Mouse (Mus musculus): Measurements from ENCODE around the gene Ube2g1. TPM values are rescaled to one million over a fixed set of nuclear protein-coding genes. Genes with fewer than 3 reads are reported as not detected.

Ube2g1 gene
- polyA plus RNA-seq (2016; fragmentation: Nextera tagmentation; extraction: Ambion mirVana) = 113 and 116 TPM in 2 replicates

DNA sequence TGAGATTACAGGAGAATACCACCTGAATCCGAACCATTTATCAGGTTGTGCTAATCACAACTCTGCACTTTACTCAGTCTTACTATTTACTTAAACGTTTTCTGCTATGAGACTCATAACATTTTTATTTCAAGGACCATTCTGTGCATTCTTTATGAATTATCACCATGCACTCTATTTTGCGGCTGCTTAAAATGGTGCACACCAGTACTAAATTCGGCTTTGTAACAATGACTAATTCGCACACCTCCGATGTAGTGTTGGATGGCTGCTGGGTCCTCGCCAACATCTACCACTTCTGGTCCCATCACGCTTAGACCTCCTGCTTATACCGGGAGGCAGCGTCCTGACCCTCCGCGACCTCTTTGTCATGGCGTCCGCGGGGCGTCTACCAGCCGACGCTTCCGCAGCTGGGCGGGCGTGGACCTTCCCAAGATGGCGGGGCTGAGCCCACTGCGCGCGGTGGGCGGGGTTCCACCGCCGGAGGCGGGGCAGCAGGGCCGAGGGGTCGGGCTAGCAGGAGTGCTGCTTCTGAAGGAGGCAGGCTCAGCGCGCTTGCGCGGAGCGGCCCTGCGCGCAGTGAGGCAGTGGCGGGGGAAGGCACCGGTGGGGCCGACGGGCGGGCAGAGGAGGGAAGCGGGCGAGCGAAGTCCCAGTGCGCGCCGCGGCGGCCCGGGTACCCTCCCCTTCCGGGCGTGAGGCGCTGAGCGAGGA is at the start of gene Ube2g1:
Gene Ube2g1, plus strand, starts transcription at position 590 of the 714 bp plus-strand sequence.
- peak within 1 kb of the TSS; percentile 96 for H3K9ac ChIP-seq (replicated peaks)
- H3K36me3 ChIP-seq = no peaks in the 10 kb centered on the region
- peak within 1 kb of the TSS; percentile 88 for H3K4me3 ChIP-seq
- H3K27ac ChIP-seq (replicated peaks) = peak within 1 kb of the TSS; percentile 96
- H3K9me3 ChIP-seq = no peaks in the 10 kb centered on the region
- H3K27me3 ChIP-seq = no peaks in the 10 kb centered on the region
- WGBS = 3% methylated on average over 35 of the region's 56 CpGs
- peak; percentile 93 for ATAC-seq (ENCODE audit: low FRiP score, low read depth)
- peak within 1 kb of the TSS; percentile 59 for H3K4me2 ChIP-seq (replicated peaks)
- peaks cover 10% of the 10 kb centered on the region for H3K4me1 ChIP-seq

DNA sequence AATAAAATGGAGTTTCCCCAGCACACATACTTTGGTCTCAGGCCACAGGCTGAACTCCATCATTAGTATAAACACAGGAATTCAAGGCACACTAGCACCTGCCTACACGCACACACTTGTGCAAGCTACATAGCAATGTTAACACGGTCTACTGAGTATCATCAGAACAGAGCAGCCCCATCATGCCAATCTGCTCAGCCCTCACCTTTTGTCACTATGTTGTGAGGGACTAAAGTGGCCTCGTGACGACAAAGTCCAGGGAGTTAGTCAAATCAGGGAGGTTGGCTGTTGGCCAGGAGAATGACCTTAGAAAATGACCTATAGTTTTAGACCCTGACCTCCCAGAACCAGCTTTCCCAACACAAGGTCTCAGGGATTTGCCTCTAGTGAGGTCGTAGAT is 48.9 kb upstream of the Ube2g1 start:
- no peak overlapping the region for H3K4me2 ChIP-seq (replicated peaks)

DNA sequence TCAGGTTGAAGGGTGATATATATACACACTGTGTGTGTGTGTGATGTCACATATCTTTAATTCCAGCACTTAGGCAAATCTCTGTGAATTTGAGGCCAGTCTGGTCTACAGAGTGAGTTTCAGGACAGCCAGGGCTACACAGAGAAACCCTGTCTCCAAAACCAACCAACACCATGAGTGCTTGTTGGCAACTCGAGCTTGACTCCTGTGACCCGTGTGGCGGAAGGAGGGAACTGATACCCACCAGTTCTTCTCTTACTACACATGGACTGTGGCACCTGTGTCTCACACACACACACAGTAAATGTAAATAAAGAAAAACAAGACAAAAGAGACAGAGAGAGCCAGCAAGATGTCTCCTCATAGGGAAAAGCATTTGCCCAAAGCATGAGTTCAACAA is 46.4 kb upstream of the Ube2g1 start:
- 67% methylated on average over 3 of the region's 3 CpGs for WGBS
- Histone ChIP-seq H3K4me2 (replicated peaks) (no peak overlapping the region), H3K27me3 (no peaks in the 10 kb centered on the region), H3K9ac (replicated peaks) (no peak overlapping the region), H3K4me1 (no peaks in the 10 kb centered on the region), H3K36me3 (no peaks in the 10 kb centered on the region), H3K4me3 (no peak overlapping the region), H3K27ac (replicated peaks) (no peak overlapping the region), H3K9me3 (no peaks in the 10 kb centered on the region)
- ATAC-seq (ENCODE audit: low FRiP score, low read depth) = no peak

More for the DNA sequence above, 48.9 kb upstream of the Ube2g1 start:
- Histone ChIP-seq H3K27ac (replicated peaks) (no peak overlapping the region), H3K4me1 (no peaks in the 10 kb centered on the region), H3K36me3 (no peaks in the 10 kb centered on the region), H3K9me3 (no peaks in the 10 kb centered on the region), H3K27me3 (no peaks in the 10 kb centered on the region), H3K9ac (replicated peaks) (no peak overlapping the region), H3K4me3 (no peak overlapping the region)
- WGBS = 73% methylated on average over 5 of the region's 5 CpGs
- ATAC-seq (ENCODE audit: low FRiP score, low read depth) = no peak

DNA sequence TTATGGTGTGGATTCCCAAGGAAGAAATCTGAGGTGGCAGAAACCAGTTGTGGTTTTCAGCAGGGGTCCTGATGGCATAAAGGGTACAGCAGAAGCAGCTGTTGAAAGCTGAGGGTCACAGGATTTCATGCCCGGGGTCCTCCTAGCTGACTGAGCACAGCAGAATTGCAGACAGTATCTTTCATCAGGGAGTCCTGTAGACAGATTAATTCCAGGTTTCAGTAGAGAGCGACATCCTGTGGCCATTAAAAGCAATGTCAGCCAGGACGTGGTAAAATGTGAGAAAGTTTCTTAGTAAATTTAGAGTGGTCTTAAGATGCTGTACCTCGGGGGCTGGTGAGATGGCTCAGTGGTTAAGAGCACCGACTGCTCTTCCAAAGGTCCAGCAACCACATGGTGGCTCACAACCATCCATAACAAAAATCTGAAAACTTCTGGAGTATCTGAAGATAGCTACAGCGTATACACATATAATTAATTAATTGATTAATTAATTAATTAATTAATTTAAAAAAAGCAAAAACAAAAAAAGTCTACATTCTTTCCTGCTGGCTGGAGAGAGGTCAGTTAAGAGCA is 42.8 kb upstream of the Ube2g1 start:
- no peak overlapping the region for H3K4me2 ChIP-seq (replicated peaks)
- ATAC-seq (ENCODE audit: low FRiP score, low read depth) = no peak
- no peak overlapping the region for H3K4me3 ChIP-seq
- H3K36me3 ChIP-seq = no peaks in the 10 kb centered on the region
- H3K9ac ChIP-seq (replicated peaks) = no peak overlapping the region
- 25% methylated on average over 6 of the region's 6 CpGs for WGBS
- no peaks in the 10 kb centered on the region for H3K27me3 ChIP-seq
- H3K4me1 ChIP-seq = no peaks in the 10 kb centered on the region
- H3K9me3 ChIP-seq = no peaks in the 10 kb centered on the region
- H3K27ac ChIP-seq (replicated peaks) = no peak overlapping the region

DNA sequence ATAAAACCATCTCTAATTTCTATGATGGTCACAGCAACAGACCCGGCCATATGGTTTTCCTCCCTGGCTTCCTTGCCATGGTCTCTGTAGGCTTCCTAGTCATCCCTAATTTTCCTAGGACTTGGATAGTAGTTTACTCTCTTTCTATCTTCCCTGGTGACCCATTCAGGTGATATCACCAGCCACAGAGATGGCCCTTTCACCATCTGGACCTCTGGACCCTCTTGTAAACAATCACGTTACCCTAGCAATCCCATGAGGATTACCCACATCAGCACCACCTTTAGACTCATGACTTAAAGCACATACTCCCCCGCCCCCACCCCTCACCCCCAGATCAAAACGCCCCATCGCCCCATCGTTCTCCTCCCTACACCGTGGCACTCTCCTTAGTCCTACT is 40.8 kb upstream of the Ube2g1 start:
- Histone ChIP-seq H3K9ac (replicated peaks) (no peak overlapping the region), H3K4me2 (replicated peaks) (no peak overlapping the region), H3K27ac (replicated peaks) (no peak overlapping the region), H3K4me1 (no peaks in the 10 kb centered on the region), H3K36me3 (no peaks in the 10 kb centered on the region), H3K27me3 (0 out of 2 replicates have a peak, but pooled peaks cover 5% of the 10 kb centered on the region), H3K9me3 (no peaks in the 10 kb centered on the region), H3K4me3 (no peak overlapping the region)
- 82% methylated on average over 7 of the region's 7 CpGs for WGBS
- ATAC-seq (ENCODE audit: low FRiP score, low read depth) = no peak

DNA sequence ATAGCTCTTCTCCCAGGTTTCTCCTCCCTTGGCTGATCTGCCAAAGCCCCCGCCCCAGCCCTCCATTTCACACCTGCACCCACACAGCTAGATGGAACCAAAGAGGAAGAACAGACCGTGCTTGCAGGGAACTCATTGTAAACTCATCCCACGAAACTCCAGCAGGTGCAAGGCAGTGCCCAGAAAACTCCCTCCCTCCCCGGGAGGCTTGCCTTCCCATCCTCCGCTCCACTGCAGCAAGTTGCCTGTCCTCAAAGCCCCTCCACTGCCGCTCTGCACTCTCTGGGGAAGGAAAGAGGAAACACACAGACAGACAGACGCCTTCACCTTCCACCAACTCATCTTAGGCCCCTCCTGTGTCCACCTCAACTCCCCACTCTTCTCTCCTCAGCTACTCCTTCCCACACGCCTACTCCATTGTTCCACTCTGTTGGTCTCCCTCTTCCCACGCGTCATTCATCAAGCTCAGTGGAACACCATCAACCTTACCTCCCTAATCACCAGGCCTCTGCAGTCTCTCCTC is 40.2 kb upstream of the Ube2g1 start:
- no peaks in the 10 kb centered on the region for H3K4me1 ChIP-seq
- H3K27ac ChIP-seq (replicated peaks) = no peak overlapping the region
- ATAC-seq (ENCODE audit: low FRiP score, low read depth) = no peak
- 51% methylated on average over 10 of the region's 10 CpGs for WGBS
- H3K4me3 ChIP-seq = no peak overlapping the region
- no peaks in the 10 kb centered on the region for H3K9me3 ChIP-seq
- no peak overlapping the region for H3K4me2 ChIP-seq (replicated peaks)
- no peak overlapping the region for H3K9ac ChIP-seq (replicated peaks)
- H3K27me3 ChIP-seq = 0 out of 2 replicates have a peak, but pooled peaks cover 8% of the 10 kb centered on the region
- no peaks in the 10 kb centered on the region for H3K36me3 ChIP-seq

DNA sequence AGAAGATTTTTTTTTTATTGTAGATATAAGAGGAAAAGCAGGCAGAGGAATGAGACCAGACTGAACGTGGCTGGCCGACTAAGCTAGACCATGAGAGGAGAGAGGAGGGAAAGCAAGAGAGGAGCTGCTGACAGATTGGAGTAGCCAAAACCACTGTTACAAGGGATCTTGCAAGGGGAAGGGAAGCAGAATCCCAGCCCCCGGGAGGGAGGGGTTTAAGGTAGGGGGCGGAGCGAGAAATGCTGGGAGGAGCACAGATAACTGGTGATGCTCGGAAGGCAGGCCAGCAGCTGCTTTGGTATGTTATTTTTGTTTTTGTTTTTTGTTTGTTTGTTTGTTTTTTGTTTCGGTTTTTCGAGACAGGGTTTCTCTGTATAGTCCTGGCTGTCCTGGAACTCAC is 38.0 kb upstream of the Ube2g1 start:
- Histone ChIP-seq H3K4me3 (no peak overlapping the region), H3K9ac (replicated peaks) (no peak overlapping the region), H3K4me1 (no peaks in the 10 kb centered on the region), H3K27me3 (0 out of 2 replicates have a peak, but pooled peaks cover 8% of the 10 kb centered on the region), H3K9me3 (no peaks in the 10 kb centered on the region), H3K4me2 (replicated peaks) (no peak overlapping the region), H3K27ac (replicated peaks) (no peak overlapping the region), H3K36me3 (no peaks in the 10 kb centered on the region)
- WGBS = 66% methylated on average over 8 of the region's 8 CpGs
- ATAC-seq (ENCODE audit: low FRiP score, low read depth) = no peak

DNA sequence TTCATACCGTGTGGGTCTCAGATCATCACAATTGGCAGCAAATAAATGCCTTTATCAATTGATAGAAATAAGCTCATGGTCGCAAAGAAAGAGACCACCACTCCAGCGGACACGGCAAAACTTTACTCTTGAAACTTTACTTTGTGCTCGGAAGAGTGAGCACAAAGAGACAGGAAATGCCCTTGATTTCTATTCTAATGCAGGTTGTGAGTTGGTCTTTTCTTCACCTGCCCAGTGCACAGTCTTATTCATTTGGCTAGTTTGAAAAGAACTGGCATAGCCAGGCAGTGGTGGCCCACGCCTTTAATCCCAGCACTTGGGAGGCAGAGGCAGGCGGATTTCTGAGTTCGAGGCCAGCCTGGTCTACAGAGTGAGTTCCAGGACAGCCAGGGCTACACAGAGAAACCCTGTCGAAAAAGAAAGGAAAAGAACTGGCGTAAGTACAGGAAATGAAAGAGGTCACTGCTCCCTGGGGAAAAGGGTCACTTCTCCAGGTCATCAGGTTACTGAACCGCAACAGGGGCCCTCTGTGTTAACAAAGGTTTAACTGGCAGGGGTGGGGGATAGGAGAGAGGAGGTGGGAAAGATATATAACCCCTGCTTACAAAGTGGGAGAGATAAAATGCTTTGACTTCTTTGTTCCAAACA is 37.3 kb upstream of the Ube2g1 start:
- Histone ChIP-seq H3K9ac (replicated peaks) (no peak overlapping the region), H3K4me2 (replicated peaks) (peak overlapping the region; percentile 45; the same call in 1 of the 2 replicates), H3K9me3 (no peaks in the 10 kb centered on the region), H3K4me1 (no peaks in the 10 kb centered on the region), H3K27ac (replicated peaks) (no peak overlapping the region), H3K4me3 (no peak overlapping the region), H3K27me3 (0 out of 2 replicates have a peak, but pooled peaks cover 8% of the 10 kb centered on the region), H3K36me3 (no peaks in the 10 kb centered on the region)
- WGBS = 71% methylated on average over 11 of the region's 11 CpGs
- ATAC-seq (ENCODE audit: low FRiP score, low read depth) = no peak

DNA sequence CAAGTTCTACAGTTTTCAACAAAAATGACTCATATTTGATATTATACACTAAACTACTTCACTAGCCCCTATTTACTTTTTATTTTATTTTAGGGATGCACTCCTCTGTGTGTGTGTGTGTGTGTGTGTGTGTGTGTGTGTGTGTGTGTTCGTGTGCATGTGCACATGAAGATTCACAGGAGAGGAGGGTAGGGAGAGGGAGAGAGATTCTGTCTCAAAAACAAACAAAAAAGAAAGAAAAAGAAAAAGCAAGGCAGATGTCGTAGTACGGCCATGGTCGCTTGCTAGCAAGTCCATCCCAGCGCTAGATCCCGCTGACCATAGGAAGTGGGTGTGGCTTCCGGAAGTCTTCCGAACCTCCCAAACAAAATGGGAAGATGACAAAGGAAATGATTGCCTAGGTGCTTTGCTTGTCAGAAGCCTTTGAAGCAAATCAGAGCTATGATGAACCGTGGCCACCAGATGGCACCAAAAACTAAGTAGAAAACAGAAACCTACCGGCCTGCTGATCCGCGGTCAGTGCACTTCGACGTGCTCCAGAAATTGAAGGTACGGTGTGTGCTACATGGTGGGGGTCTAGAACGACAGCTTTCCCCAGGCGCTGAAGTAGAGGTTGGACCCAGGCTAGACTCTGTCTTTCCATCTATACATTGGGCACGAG is 36.6 kb upstream of the Ube2g1 start:
- H3K4me2 ChIP-seq (replicated peaks) = peak overlapping the region; percentile 45
- peak; percentile 65 for ATAC-seq (ENCODE audit: low FRiP score, low read depth)
- H3K4me3 ChIP-seq = peak overlapping the region; percentile 18; the same call in 1 of the 2 replicates
- H3K36me3 ChIP-seq = no peaks in the 10 kb centered on the region
- 5% methylated on average over 18 of the region's 18 CpGs for WGBS
- H3K9me3 ChIP-seq = no peaks in the 10 kb centered on the region
- H3K9ac ChIP-seq (replicated peaks) = no peak overlapping the region
- 0 out of 2 replicates have a peak, but pooled peaks cover 8% of the 10 kb centered on the region for H3K27me3 ChIP-seq
- no peak overlapping the region for H3K27ac ChIP-seq (replicated peaks)
- no peaks in the 10 kb centered on the region for H3K4me1 ChIP-seq

DNA sequence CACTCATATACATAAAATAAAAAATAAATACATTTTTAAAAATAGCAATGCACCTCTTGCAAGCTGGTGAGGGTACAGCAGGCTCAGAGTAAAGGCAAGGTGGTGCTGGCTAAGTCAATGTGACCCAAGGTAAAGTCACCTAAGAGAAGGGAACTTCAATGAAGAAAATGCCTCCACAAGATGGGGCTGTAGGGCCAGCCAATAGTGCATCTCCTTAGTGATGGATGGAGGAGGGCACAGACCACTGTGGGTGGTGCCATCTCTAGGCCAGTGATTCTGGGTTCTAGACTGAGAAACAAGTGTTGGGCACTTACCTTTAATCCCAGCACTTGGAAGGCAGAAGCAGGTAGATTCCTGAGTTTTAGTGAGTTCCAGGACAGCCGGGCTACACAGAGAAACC is 33.3 kb upstream of the Ube2g1 start:
- Histone ChIP-seq H3K9ac (replicated peaks) (no peak overlapping the region), H3K27ac (replicated peaks) (no peak overlapping the region), H3K27me3 (peaks cover 8% of the 10 kb centered on the region; the same call in 1 of the 2 replicates), H3K4me1 (peaks cover 13% of the 10 kb centered on the region), H3K36me3 (no peaks in the 10 kb centered on the region), H3K4me2 (replicated peaks) (no peak overlapping the region), H3K9me3 (no peaks in the 10 kb centered on the region), H3K4me3 (no peak overlapping the region)
- ATAC-seq (ENCODE audit: low FRiP score, low read depth) = no peak
- WGBS = 90% methylated on average over 1 of the region's 1 CpGs

DNA sequence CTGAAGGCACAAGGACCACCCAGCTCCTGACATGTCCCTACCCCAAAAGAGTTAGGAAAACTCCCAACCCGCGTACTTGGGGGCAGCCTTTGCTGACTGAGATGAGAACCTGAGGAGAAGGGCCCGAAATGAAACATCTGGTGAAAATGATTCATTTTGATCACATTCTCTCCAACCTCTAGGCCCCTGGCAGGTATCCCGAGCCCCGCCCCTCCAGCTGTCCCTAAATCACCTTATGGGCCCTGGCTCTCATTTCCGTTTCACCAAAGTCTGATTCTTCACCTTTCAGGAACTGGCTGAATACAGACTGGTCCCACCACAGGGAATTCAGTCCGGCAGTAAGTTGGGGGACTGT is 31.0 kb upstream of the Ube2g1 start:
- Histone ChIP-seq H3K4me3 (peak overlapping the region; percentile 31), H3K9me3 (no peaks in the 10 kb centered on the region), H3K4me2 (replicated peaks) (peak overlapping the region; percentile 60), H3K36me3 (no peaks in the 10 kb centered on the region), H3K27me3 (peaks cover 4% of the 10 kb centered on the region; the same call in 1 of the 2 replicates), H3K4me1 (peaks cover 13% of the 10 kb centered on the region), H3K27ac (replicated peaks) (no peak overlapping the region; the same call in 1 of the 2 replicates), H3K9ac (replicated peaks) (no peak overlapping the region)
- no peak for ATAC-seq (ENCODE audit: low FRiP score, low read depth)
- 22% methylated on average over 7 of the region's 7 CpGs for WGBS
